Mouse (Mus musculus): Measurements from ENCODE around the gene Tbrg1. TPM values are rescaled to one million over a fixed set of nuclear protein-coding genes. Genes with fewer than 3 reads are reported as not detected.

Gene Tbrg1
- polyA plus RNA-seq, 1 experiment from 2014 or later: 161 TPM

DNA sequence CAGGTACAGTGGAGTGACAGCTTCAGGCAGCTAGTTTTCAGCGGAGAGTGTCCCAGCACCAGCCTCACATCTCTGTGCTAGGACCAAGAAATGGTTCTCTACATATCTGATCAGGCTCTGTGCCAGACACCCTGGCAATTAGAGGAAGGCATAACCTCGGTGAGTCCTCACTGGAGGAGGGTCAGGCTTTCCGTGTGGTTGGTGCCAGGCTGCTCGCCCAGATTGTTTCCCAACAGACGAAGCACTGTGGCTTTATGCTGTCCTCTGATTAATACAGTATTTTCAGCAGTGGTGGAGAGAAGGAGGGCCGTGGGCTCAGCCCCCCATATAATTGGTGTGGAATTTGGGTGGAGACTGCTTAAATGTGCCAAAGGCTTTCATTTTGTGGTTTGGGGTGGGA is 12.0 kb upstream of the Tbrg1 start, which contains the start of gene Panx3:
Gene Panx3 (minus strand): TSS at position 121 of the 400 bp plus-strand sequence.
- no peak within 1 kb of the TSS for H3K9ac ChIP-seq (replicated peaks; ENCODE audit: low read depth, low read length)
- WGBS: 62% methylated on average over 6 of the region's 6 CpGs
- H3K4me3 ChIP-seq (ENCODE audit: low read depth, low read length): no peak within 1 kb of the TSS
- ATAC-seq (ENCODE audit: insufficient number of reproducible peaks, insufficient read depth, low FRiP score, low read depth): no peak
- H3K36me3 ChIP-seq (ENCODE audit: control insufficient read depth, insufficient read depth, low read length): no peaks in the 10 kb centered on the region
- no peak within 1 kb of the TSS for H3K4me2 ChIP-seq (replicated peaks; ENCODE audit: low read depth, low read length)
- H3K27ac ChIP-seq (ENCODE audit: low read length): no peak within 1 kb of the TSS
- H3K27me3 ChIP-seq (ENCODE audit: control insufficient read depth, insufficient read depth, low read length): 0 out of 2 replicates have a peak, but pooled peaks cover 2% of the 10 kb centered on the region
- H3K9me3 ChIP-seq (ENCODE audit: control insufficient read depth, low read depth, low read length): no peaks in the 10 kb centered on the region
- no peaks in the 10 kb centered on the region for H3K4me1 ChIP-seq (ENCODE audit: control insufficient read depth, insufficient read depth, low read length)

DNA sequence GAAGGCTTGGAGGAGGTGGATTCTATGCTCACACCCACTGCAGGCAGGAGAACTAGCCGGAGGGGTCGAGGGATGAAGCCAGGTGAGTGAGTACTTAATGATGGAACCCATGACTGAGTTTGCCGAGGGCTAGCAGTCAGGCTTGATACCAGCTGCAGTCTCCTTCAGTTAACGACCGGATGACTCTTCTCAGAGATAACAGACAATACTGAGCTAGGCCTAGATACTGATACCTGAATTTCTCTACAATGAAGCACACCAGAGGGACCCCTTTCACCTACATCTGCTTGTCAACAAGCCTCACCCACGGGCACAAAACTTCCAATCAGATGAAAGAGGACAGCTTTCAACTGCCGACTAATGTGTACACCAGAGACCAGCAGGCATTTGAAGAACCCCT is 8.9 kb upstream of the Tbrg1 start:
- WGBS: 67% methylated on average over 7 of the region's 7 CpGs
- H3K27ac ChIP-seq (ENCODE audit: low read length): no peak overlapping the region
- no peak for ATAC-seq (ENCODE audit: insufficient number of reproducible peaks, insufficient read depth, low FRiP score, low read depth)

GRCm38 (mm10) chr9:37664604-37665003 is 7.5 kb upstream of the Tbrg1 start:
- Histone ChIP-seq H3K36me3 (ENCODE audit: control insufficient read depth, insufficient read depth, low read length) (no peaks in the 10 kb centered on the region), H3K4me1 (ENCODE audit: control insufficient read depth, insufficient read depth, low read length) (no peaks in the 10 kb centered on the region), H3K27me3 (ENCODE audit: control insufficient read depth, insufficient read depth, low read length) (0 out of 2 replicates have a peak, but pooled peaks cover 2% of the 10 kb centered on the region), H3K4me3 (ENCODE audit: low read depth, low read length) (no peak overlapping the region), H3K9me3 (ENCODE audit: control insufficient read depth, low read depth, low read length) (no peaks in the 10 kb centered on the region), H3K4me2 (replicated peaks; ENCODE audit: low read depth, low read length) (no peak overlapping the region), H3K27ac (ENCODE audit: low read length) (no peak overlapping the region), H3K9ac (replicated peaks; ENCODE audit: low read depth, low read length) (no peak overlapping the region)
- no peak for ATAC-seq (ENCODE audit: insufficient number of reproducible peaks, insufficient read depth, low FRiP score, low read depth)
- WGBS: 55% methylated on average over 2 of the region's 2 CpGs

More for the DNA sequence above, 8.9 kb upstream of the Tbrg1 start:
- Histone ChIP-seq H3K27me3 (ENCODE audit: control insufficient read depth, insufficient read depth, low read length) (0 out of 2 replicates have a peak, but pooled peaks cover 2% of the 10 kb centered on the region), H3K36me3 (ENCODE audit: control insufficient read depth, insufficient read depth, low read length) (no peaks in the 10 kb centered on the region), H3K4me1 (ENCODE audit: control insufficient read depth, insufficient read depth, low read length) (no peaks in the 10 kb centered on the region), H3K4me2 (replicated peaks; ENCODE audit: low read depth, low read length) (no peak overlapping the region), H3K9ac (replicated peaks; ENCODE audit: low read depth, low read length) (no peak overlapping the region), H3K9me3 (ENCODE audit: control insufficient read depth, low read depth, low read length) (no peaks in the 10 kb centered on the region), H3K4me3 (ENCODE audit: low read depth, low read length) (no peak overlapping the region)

DNA sequence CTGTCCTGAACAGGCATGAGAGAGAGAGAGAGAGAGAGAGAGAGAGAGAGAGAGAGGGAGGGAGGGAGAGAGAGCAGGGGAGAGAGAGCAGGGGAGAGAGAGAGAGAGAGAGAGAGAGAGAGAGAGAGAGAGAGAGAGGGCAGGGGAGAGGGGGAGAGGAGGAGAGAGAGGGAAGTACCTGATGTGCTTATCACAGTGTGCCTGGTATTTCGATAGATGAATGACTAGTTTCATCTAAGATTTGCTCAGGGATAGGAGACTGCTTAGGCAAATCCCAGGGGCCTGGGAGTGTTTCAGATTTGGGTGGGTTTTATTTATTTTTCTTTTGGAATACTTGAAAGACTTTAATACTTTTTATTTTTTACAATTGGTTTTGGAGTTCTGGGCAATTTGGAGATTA is 6.1 kb upstream of the Tbrg1 start:
- Histone ChIP-seq H3K4me2 (replicated peaks; ENCODE audit: low read depth, low read length) (no peak overlapping the region), H3K4me3 (ENCODE audit: low read depth, low read length) (no peak overlapping the region), H3K36me3 (ENCODE audit: control insufficient read depth, insufficient read depth, low read length) (no peaks in the 10 kb centered on the region), H3K9me3 (ENCODE audit: control insufficient read depth, low read depth, low read length) (no peaks in the 10 kb centered on the region), H3K27ac (ENCODE audit: low read length) (no peak overlapping the region), H3K9ac (replicated peaks; ENCODE audit: low read depth, low read length) (no peak overlapping the region), H3K4me1 (ENCODE audit: control insufficient read depth, insufficient read depth, low read length) (no peaks in the 10 kb centered on the region), H3K27me3 (ENCODE audit: control insufficient read depth, insufficient read depth, low read length) (0 out of 2 replicates have a peak, but pooled peaks cover 2% of the 10 kb centered on the region)
- ATAC-seq (ENCODE audit: insufficient number of reproducible peaks, insufficient read depth, low FRiP score, low read depth): no peak
- 54% methylated on average over 1 of the region's 1 CpGs for WGBS

GRCm38 (mm10) chr9:37659413-37659812 is 2.3 kb upstream of the Tbrg1 start:
- WGBS: 79% methylated on average over 6 of the region's 6 CpGs
- no peak overlapping the region for H3K27ac ChIP-seq (ENCODE audit: low read length)
- no peak overlapping the region for H3K4me3 ChIP-seq (ENCODE audit: low read depth, low read length)
- H3K36me3 ChIP-seq (ENCODE audit: control insufficient read depth, insufficient read depth, low read length): peaks cover 2% of the 10 kb centered on the region; the same call in 1 of the 2 replicates
- peaks cover 5% of the 10 kb centered on the region; the same call in 1 of the 2 replicates for H3K4me1 ChIP-seq (ENCODE audit: control insufficient read depth, insufficient read depth, low read length)
- H3K9me3 ChIP-seq (ENCODE audit: control insufficient read depth, low read depth, low read length): no peaks in the 10 kb centered on the region
- no peak overlapping the region for H3K9ac ChIP-seq (replicated peaks; ENCODE audit: low read depth, low read length)
- H3K27me3 ChIP-seq (ENCODE audit: control insufficient read depth, insufficient read depth, low read length): no peaks in the 10 kb centered on the region
- ATAC-seq (ENCODE audit: insufficient number of reproducible peaks, insufficient read depth, low FRiP score, low read depth): no peak
- H3K4me2 ChIP-seq (replicated peaks; ENCODE audit: low read depth, low read length): no peak overlapping the region

DNA sequence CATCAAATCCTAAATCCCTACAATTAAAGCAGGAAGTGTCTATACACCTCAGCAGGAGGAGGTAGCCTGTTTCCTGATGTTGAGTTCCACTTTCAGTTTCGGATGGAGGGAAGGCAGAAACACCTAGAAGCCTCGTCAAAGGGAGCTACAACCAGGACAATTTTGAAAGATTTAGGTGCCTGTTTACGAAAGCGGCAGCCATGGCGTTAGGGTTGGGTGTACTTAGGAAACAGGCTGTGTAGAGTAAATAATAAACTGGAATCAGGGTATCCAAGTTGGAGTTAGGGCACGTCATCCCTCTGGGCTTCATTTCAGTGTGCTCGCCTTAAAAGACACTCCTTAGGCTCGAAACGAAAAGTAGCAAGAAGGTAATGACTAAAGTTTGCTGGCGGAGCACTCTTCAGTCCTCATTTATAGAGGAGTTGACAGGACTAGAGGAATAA is 652 bp downstream of the Tbrg1 start:
- peak; percentile 40; the same call in 1 of the 2 replicates for ATAC-seq (ENCODE audit: insufficient number of reproducible peaks, insufficient read depth, low FRiP score, low read depth)
- peak overlapping the region; percentile 68 for H3K4me3 ChIP-seq (ENCODE audit: low read depth, low read length)
- H3K27ac ChIP-seq (ENCODE audit: low read length): peak overlapping the region; percentile 85
- under 1% methylated on average over 10 of the region's 10 CpGs for WGBS
- H3K4me1 ChIP-seq (ENCODE audit: control insufficient read depth, insufficient read depth, low read length): peaks cover 5% of the 10 kb centered on the region; the same call in 1 of the 2 replicates
- H3K36me3 ChIP-seq (ENCODE audit: control insufficient read depth, insufficient read depth, low read length): peaks cover 25% of the 10 kb centered on the region
- peak overlapping the region; percentile 71 for H3K9ac ChIP-seq (replicated peaks; ENCODE audit: low read depth, low read length)
- no peaks in the 10 kb centered on the region for H3K9me3 ChIP-seq (ENCODE audit: control insufficient read depth, low read depth, low read length)
- H3K27me3 ChIP-seq (ENCODE audit: control insufficient read depth, insufficient read depth, low read length): no peaks in the 10 kb centered on the region
- peak overlapping the region; percentile 71 for H3K4me2 ChIP-seq (replicated peaks; ENCODE audit: low read depth, low read length)

DNA sequence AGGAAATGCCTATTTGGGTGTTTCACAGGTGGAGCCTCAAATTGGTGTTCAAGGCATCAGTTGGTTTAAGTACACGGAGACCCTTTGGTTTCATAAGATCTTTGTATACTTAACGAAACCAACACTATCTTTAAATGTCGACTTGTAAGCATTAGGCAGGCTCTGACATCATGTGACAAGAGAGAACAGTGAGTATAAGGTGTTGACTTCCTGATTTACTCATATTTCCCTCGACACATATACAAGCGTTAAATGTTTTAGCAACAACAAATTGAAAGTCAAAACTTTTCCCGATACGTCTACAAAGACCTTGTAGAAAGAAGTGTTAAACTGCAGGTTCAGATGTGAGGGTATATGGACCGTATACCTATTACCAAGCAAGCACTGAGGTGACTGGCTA is 1.2 kb downstream of the Tbrg1 start:
- no peaks in the 10 kb centered on the region for H3K9me3 ChIP-seq (ENCODE audit: control insufficient read depth, low read depth, low read length)
- peak overlapping the region; percentile 68 for H3K4me3 ChIP-seq (ENCODE audit: low read depth, low read length)
- peak overlapping the region; percentile 71 for H3K4me2 ChIP-seq (replicated peaks; ENCODE audit: low read depth, low read length)
- H3K27ac ChIP-seq (ENCODE audit: low read length): no peak overlapping the region
- peak overlapping the region; percentile 71; the same call in 1 of the 2 replicates for H3K9ac ChIP-seq (replicated peaks; ENCODE audit: low read depth, low read length)
- peaks cover 5% of the 10 kb centered on the region; the same call in 1 of the 2 replicates for H3K4me1 ChIP-seq (ENCODE audit: control insufficient read depth, insufficient read depth, low read length)
- 58% methylated on average over 8 of the region's 8 CpGs for WGBS
- no peaks in the 10 kb centered on the region for H3K27me3 ChIP-seq (ENCODE audit: control insufficient read depth, insufficient read depth, low read length)
- ATAC-seq (ENCODE audit: insufficient number of reproducible peaks, insufficient read depth, low FRiP score, low read depth): no peak
- peaks cover 30% of the 10 kb centered on the region for H3K36me3 ChIP-seq (ENCODE audit: control insufficient read depth, insufficient read depth, low read length)

GRCm38 (mm10) chr9:37653836-37654235 is 3.3 kb downstream of the Tbrg1 start:
- WGBS: 86% methylated on average over 5 of the region's 5 CpGs
- Histone ChIP-seq H3K4me1 (ENCODE audit: control insufficient read depth, insufficient read depth, low read length) (peaks cover 5% of the 10 kb centered on the region; the same call in 1 of the 2 replicates), H3K9me3 (ENCODE audit: control insufficient read depth, low read depth, low read length) (no peaks in the 10 kb centered on the region), H3K4me3 (ENCODE audit: low read depth, low read length) (no peak overlapping the region), H3K36me3 (ENCODE audit: control insufficient read depth, insufficient read depth, low read length) (peaks cover 51% of the 10 kb centered on the region), H3K4me2 (replicated peaks; ENCODE audit: low read depth, low read length) (no peak overlapping the region), H3K27me3 (ENCODE audit: control insufficient read depth, insufficient read depth, low read length) (no peaks in the 10 kb centered on the region), H3K27ac (ENCODE audit: low read length) (no peak overlapping the region), H3K9ac (replicated peaks; ENCODE audit: low read depth, low read length) (no peak overlapping the region)
- ATAC-seq (ENCODE audit: insufficient number of reproducible peaks, insufficient read depth, low FRiP score, low read depth): no peak

GRCm38 (mm10) chr9:37650639-37651038 is 6.5 kb downstream of the Tbrg1 start:
- Histone ChIP-seq H3K9ac (replicated peaks; ENCODE audit: low read depth, low read length) (no peak overlapping the region), H3K4me2 (replicated peaks; ENCODE audit: low read depth, low read length) (no peak overlapping the region), H3K36me3 (ENCODE audit: control insufficient read depth, insufficient read depth, low read length) (peaks cover 56% of the 10 kb centered on the region), H3K9me3 (ENCODE audit: control insufficient read depth, low read depth, low read length) (no peaks in the 10 kb centered on the region), H3K4me3 (ENCODE audit: low read depth, low read length) (no peak overlapping the region), H3K27ac (ENCODE audit: low read length) (no peak overlapping the region), H3K4me1 (ENCODE audit: control insufficient read depth, insufficient read depth, low read length) (no peaks in the 10 kb centered on the region), H3K27me3 (ENCODE audit: control insufficient read depth, insufficient read depth, low read length) (no peaks in the 10 kb centered on the region)
- ATAC-seq (ENCODE audit: insufficient number of reproducible peaks, insufficient read depth, low FRiP score, low read depth): no peak
- WGBS: 96% methylated on average over 5 of the region's 5 CpGs
